Mouse (Mus musculus) heart, postnatal 25 days (tissue): ENCODE measurements at regions not wholly inside any gene's neighbourhood (a gene's known extent, or its start where the extent isn't known, plus 50 kb on each side); places are given as distances from the start of the nearest gene placed in this dataset.

Experiments
- DNase-seq: peaks from one replicate; pipeline ENCODE4 v3.0.0; 2022; ENCODE audit warnings: low spot score
- intact Hi-C: fragments of 180-260 bp; cut with DNase I; formaldehyde crosslinking; loops from one replicate; pipeline ENCODE4 v1.15.1; 2025

DNA sequence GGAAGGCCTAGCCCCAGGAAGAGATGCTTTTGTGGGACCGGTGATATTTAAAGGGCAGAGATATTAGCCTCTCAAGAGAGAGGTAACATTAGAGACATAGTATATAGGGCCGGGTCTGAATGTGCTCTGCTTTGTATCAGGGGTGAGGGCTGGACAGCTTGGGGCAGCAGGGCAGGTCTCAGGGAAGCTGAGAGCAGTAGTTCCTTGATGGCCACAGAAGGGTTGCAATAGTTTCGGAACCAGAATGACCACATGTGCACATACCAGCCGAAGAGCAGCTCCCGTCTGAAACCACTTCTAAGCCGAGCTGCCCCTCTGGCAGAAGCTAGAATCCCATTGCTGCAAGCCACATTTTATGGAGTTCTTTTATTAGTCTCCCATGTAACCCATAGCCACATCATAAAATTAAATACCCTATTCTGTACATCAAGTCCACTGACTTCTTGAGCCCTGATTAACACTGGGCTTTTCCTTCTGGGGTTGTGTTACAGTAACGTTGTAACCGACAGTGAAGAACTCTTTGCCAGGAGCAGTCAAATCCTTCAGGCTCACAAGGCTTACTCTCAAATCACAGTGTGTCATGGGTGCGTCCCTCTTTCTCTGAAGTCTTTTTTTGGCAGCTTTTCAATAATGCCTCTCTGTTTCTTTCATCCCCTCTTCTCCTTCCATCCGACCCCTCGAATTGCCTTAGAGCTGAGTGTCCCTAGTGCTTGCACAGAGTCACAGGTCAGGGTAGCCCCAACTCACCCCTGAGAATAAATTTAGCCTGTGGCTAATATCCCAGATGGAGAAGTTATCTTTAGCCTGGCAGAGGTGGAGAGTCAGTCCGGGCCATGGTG lies 124.1 kb upstream of the Hes1 start:
- intact Hi-C loops = loop anchor here (5.0 kb wide), 2 partner anchors 123 to 208 kb away; no protein-coding TSS in a partner anchor
- no peak for DNase-seq

GRCm38 (mm10) chr16:29942111-29942510 lies 122.1 kb upstream of the Hes1 start:
- intact Hi-C loops = loop anchor here (5.0 kb wide), 2 partner anchors 125 to 210 kb away; no protein-coding TSS in a partner anchor
- DNase-seq = no peak

- intact Hi-C loops = loop anchor here (1.0 to 5.0 kb wide), 4 partner anchors 64 to 212 kb away; no protein-coding TSS in a partner anchor
- DNase-seq = peak; percentile 90
Measured at GRCm38 (mm10) chr16:29943963-29944860, 120.0 kb upstream of the Hes1 start.

GRCm38 (mm10) chr16:29944966-29945365 lies 119.2 kb upstream of the Hes1 start:
- DNase-seq = no peak
- intact Hi-C loops = loop anchor here (1.0 to 5.0 kb wide), 4 partner anchors 63 to 213 kb away; no protein-coding TSS in a partner anchor

DNA sequence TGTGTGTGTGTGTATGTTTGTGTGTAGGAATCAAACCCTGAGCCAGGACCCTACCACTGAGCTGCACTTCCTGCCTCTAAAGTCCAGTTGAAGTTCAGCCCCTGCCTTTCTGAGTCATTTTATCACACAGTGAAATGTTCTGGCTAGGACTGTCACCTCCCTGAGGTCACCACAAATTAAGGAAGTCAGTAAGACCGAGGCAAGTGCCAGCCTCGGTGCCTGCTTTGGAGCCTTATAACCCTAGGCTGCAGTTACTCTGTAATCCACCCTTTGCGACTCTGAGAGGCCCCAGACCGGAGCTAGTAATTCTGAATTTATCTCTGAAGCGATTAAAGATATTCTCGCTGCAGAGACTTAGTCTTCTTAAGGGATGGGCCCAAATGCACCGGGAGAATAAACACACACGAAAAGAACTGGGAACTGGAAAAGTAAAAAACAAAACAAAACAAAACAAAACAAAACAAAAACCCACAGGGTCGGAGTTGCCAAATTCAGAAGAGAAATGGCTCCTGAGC lies 118.8 kb upstream of the Hes1 start:
- intact Hi-C loops = loop anchor here (2.0 kb wide), 1 partner anchor 113 kb away; no protein-coding TSS in a partner anchor
- peak; percentile 47 for DNase-seq

DNA sequence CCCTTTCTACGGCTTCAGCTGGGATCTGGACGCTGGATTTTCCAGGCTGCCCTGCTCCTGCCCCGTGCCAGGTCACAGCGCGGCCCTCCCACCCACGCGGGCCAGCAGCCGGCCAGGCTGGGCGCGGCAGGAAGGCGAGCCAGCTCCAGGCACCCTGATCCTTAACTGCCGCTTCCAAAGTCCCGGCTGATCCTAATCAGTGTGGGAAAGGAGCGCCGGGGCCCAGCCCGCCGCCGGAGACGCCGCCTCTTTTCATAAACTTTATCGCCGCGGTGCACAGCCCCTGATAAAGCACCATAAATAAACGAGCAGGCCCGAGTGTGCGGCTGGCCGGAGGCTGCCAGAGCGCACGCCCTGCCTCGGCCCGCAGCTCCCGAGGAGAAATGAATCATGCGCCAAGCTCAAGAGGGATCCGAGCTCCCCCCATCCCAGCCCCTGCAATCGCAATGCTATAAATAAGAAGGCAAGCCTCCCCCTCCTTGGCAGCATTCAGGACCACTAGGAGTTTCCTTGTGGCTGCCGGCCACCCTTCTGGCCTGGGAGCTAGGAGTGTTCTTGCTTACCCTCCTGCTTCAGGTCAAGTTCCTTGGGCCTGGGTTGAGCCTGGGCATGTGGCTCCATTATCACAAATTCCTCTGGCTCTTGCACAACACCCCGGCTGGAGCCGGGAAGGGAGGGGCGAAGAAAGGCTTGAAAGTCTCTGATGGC lies 118.1 kb upstream of the Hes1 start:
- peak; percentile 86 for DNase-seq

GRCm38 (mm10) chr16:29946966-29947365 lies 117.2 kb upstream of the Hes1 start:
- intact Hi-C loops = loop anchor here (1.0 to 2.0 kb wide), 3 partner anchors 62 to 242 kb away; partner anchors contain the start of gene Hes1

More for the DNA sequence above, 118.1 kb upstream of the Hes1 start:
- intact Hi-C loops = loop anchor here (1.0 to 2.0 kb wide), 3 partner anchors 113 to 243 kb away; partner anchors contain the start of gene Hes1

DNA sequence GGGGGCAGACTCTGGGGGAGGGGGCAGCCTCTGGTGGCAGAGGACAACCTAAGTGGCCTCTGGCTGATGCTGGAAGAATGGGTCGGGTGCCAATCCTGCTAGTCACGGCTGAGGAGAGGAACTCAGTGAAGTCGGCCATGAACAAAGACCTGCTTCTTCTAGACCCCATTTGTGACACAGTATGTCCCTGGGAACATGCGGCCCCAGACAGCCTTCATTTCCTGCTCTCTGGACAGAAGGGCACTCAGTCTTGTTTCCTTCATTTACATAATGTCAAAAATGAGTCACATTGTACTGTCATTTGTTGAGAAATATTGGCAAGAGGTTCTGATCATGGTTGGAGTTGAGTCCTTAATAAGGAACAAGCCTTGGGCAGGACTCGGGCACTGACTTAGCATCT lies 116.5 kb upstream of the Hes1 start:
- intact Hi-C loops = loop anchor here (1.0 to 2.0 kb wide), 2 partner anchors 62 to 241 kb away; no protein-coding TSS in a partner anchor
- DNase-seq = no peak

More at GRCm38 (mm10) chr16:29946966-29947365, 117.2 kb upstream of the Hes1 start:
- peak; percentile 22 for DNase-seq

DNA sequence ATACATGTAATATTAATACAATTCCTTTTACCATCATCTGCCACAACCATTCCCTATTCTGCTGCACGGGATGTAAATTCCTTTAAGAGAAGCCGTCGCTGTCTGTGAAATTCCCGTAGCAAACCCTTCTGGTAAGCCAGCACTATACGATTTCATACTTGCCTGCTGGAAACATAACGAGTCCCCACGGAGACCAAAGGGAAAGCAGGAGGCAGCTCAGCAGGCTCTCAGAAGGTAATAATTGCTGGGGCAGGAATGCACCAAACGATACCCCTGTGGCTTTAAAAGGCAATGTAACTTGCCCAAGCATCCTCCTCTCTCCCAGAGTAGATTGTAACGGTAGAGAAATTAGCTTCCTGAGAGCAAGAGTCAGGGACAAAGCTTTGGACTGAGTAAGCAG lies 114.0 kb upstream of the Hes1 start:
- no peak for DNase-seq
- intact Hi-C loops = loop anchor here (5.0 kb wide), 1 partner anchor 42 kb away; no protein-coding TSS in a partner anchor

DNA sequence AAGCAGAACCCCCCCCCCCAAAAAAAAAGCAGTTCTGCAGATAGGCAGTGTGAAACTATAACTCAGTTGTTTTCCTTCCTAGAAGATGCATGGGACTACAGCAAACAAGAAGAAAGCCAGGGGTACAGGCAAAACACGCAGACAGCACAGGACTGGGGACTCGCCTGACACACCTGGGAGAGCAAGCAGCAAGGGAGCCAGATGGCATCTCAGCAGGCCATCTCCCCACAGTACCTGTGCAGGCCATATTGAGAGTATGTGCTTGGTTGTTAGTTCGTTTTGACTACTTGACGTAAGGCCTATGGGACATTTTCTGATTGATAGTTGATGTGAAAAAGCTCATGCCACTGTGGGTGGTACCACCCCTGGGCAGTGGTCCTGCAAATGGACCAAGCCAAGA lies 113.4 kb upstream of the Hes1 start:
- intact Hi-C loops = loop anchor here (5.0 kb wide), 1 partner anchor 42 kb away; no protein-coding TSS in a partner anchor
- no peak for DNase-seq

DNA sequence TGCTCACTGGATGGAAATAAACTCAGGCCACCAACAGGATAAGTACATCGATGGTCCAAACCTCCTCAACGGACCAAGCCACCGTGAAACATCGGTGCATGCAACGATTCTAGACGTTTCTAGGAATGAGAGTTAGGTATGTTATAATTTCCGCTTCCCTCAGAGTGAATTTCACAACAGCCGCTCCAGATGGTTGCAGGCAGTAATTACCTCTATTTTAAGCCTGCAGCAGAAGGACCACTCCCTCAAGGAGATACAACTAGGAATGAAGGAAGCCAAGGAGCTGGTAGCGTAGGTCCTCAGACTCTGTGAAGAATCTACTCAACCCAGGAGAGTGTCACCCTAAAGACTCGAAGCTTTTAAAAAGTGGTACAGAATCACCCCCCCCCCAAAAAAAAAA lies 109.5 kb upstream of the Hes1 start:
- DNase-seq = no peak
- intact Hi-C loops = loop anchor here (5.0 kb wide), 1 partner anchor 38 kb away; no protein-coding TSS in a partner anchor

DNA sequence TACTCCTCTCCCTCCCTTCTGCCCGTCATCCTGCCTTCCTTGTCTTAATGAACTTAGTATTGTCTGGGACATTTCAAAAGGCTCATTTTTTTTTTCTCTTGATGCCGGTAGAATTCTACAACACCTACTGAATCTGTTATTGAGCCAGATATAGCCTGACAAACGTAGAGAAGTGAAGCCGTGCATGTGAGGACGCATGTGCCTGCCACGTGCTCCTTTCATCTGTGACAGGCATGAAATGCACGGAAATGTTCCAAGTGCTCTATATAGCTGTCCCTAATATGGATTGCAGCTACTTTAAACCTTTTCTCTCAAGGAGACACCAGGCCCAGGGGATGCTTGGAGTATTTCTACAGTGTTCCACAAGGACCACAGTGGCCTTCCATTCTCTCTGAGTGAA lies 107.3 kb upstream of the Hes1 start:
- no peak for DNase-seq

DNA sequence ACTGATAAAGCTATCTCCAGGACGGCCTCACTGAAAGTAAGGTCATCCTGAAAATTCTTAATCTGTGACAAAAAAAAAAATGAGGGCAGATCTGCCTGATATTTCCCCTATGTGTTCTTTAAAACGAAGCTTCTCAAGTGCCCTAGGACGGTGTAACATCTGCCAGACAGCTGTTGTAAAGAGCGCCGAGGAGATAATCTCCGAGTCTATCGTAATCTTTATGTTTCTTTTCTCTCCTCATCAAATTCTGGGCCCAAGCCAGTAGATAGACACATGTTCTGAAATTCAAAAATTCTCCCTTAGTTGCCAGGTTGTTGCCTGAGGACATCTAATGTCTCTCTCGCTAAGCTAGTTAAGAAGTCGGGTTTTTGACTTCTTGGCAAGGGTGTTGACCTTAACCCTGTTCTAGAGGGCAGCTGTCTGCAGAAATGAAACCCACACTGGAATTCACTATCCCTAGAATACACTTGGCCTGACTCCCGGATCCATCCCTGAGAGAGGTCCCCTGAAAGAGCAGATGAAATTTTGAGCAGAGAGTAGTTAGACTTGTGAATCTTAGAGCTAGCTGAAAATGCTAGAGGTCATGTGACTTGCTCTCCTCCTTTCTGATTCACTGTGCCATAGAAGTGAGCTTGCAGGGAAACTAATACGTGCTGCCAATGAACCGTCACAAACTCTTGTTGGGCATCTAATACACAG lies 104.1 kb upstream of the Hes1 start:
- intact Hi-C loops = no loop called here
- DNase-seq = no peak

More for the DNA sequence above, 107.3 kb upstream of the Hes1 start:
- intact Hi-C loops = no loop called here

GRCm38 (mm10) chr16:29963284-29963683 lies 100.9 kb upstream of the Hes1 start:
- no peak for DNase-seq

GRCm38 (mm10) chr16:29964563-29964962 lies 99.6 kb upstream of the Hes1 start:
- intact Hi-C loops = no loop called here
- no peak for DNase-seq

More at GRCm38 (mm10) chr16:29963284-29963683, 100.9 kb upstream of the Hes1 start:
- intact Hi-C loops = no loop called here

DNA sequence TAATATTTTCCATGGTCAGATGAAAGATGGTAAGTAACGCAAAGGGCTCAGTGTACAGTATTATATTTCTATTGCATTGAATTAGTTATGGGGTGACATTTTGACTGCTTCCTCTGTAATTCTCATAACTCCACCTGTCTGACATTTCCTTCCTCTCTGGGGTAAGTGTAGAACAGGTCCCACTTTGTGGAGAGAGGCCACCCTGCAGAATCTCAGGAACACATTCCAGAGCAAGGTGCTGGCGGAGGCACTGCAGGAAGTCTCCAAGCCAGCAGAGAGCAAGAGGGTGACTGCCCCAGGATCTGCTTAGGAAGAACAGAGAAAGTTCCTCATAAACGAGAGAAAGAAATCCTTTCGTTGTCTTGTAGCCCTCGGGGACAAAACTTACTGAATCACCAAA lies 95.4 kb upstream of the Hes1 start:
- no peak for DNase-seq
- intact Hi-C loops = no loop called here

- intact Hi-C loops = no loop called here
- DNase-seq = no peak
Measured at GRCm38 (mm10) chr16:29972741-29973141, 91.4 kb upstream of the Hes1 start.

DNA sequence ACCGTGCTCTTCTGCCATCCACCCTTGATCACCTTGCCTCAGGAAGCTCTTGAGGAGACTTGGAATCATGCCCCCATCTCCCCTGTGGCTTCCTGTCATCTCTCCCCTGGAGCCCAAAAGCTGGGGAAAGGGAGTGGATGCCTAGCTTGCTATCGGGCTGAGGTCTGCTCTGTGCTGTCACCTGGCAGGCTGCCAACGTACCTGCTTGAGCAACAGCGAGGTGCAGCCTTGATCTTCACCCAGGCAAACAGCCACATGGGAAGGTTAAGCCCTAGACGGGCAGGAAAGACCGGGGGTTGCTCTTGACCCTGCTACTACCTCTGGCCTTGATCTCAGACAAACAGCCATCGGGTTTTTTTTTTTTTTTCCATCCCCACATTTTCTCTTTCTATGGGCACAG lies 90.9 kb upstream of the Hes1 start:
- intact Hi-C loops = no loop called here
- DNase-seq = no peak

- intact Hi-C loops = no loop called here
- DNase-seq = no peak
Measured at GRCm38 (mm10) chr16:29975800-29976199, 88.4 kb upstream of the Hes1 start.
